Mouse (Mus musculus): ENCODE data around the gene Bcl2.

DNA sequence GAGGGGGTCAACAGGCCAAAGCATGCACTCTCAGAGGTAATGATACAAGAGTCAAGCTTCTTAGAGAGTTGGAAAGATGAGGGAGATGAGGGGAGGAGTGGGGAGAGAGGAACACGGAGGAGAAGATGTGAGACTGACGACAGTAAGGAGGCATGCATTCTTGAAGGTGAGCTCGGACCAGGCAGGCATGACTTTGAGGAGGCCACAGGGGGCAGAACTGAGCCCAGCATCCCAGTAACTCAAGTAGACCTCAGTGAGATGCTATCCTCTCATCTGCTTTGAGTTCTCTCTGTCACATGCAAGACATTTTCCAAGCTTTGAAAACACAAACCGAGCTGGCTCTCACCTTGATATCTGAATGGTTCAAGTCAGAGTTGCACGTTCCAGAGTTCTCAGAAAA, 100.7 kb downstream of the Bcl2 start:
- peak; percentile 15; the same call in 1 of the 2 replicates for TF ChIP-seq CTCF (IDR thresholded peaks at IDR 0.05; ENCODE audit: low read depth)
- no peak for TF ChIP-seq EP300 (optimal IDR thresholded peaks at IDR 0.05)

Measured in stomach, postnatal 0 days (tissue).